Mouse (Mus musculus): Measurements from ENCODE around the gene Tmprss11b. TPM values are rescaled to one million over a fixed set of nuclear protein-coding genes. Genes with fewer than 3 reads are reported as not detected.

The Tmprss11b gene
- polyA plus RNA-seq (2015; fragmentation: Nextera tagmentation; extraction: Ambion mirVana): 0.04 TPM in 1 of 2 replicates, not detected in the other

DNA sequence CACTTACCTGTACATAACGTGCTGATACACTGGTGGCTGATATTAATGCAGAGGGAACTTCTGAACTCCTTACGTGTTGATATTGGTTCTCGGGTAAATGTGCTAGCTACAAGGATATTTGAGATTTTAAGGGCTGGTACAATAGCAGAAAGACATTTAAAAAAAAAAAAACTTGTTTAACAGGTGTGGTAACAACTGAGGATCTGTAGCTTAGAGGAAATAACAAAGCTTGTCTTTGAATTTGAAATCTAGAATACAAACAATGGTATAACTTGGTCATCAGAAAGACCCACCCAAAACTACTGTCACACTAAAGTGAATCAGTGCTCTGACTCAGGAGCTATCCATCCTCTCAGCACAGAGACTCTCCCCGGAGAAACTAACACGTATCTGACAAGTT, at the start of gene Tmprss11b:
Gene Tmprss11b (minus strand): TSS at position 101 of the 400 bp plus-strand sequence.

DNA sequence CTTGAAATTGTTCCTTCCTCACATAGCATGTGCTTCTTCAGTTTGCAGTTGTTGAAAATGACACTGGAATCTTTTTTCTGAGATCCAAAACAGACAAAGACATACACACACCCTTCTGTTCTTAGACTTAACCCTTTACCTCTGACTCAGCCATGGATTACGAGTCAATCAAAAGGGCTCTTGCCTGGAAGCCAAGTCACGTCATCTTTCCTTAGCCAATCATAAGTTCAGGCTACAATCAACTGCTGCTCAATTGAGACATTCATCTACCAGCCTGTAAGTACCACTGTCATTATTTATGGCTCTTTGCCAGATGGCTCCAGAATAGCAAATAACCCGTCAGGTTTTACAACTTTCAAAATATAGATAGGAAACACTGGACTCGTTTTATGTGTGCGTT, 43.8 kb downstream of the Tmprss11b start, which contains the start of gene Tmprss11f:
Gene Tmprss11f (minus strand): TSS at position 101 of the 400 bp plus-strand sequence.

Other genes starting within 250 kb of the Tmprss11b start
- gene Tmprss11a, start 207.4 kb downstream of the Tmprss11b start, polyA plus RNA-seq (2015; fragmentation: Nextera tagmentation; extraction: Ambion mirVana): 3.0 and 3.1 TPM in 2 replicates
- 0.13 and 0.21 TPM in 2 replicates for gene Tmprss11g, start 157.8 kb downstream of the Tmprss11b start, polyA plus RNA-seq (2015; fragmentation: Nextera tagmentation; extraction: Ambion mirVana)
- gene Tmprss11f, start 43.9 kb downstream of the Tmprss11b start, polyA plus RNA-seq (2015; fragmentation: Nextera tagmentation; extraction: Ambion mirVana): 0.14 and 0.21 TPM in 2 replicates
- gene Tmprss11e, start 69.5 kb upstream of the Tmprss11b start, polyA plus RNA-seq (2015; fragmentation: Nextera tagmentation; extraction: Ambion mirVana): 0.14 and 0.17 TPM in 2 replicates
- gene Ythdc1, start 127.9 kb upstream of the Tmprss11b start, polyA plus RNA-seq (2015; fragmentation: Nextera tagmentation; extraction: Ambion mirVana): 14.3 and 17.6 TPM in 2 replicates
- gene Ugt2b34, start 230.6 kb upstream of the Tmprss11b start, polyA plus RNA-seq (2015; fragmentation: Nextera tagmentation; extraction: Ambion mirVana): 0.99 and 1.2 TPM in 2 replicates

Data from urinary bladder, postnatal 0 days (tissue).